Mouse (Mus musculus) A20 (cell line): ENCODE measurements around the gene Kdelr3.
A peak's percentile ranks its signal among the peaks of the same experiment; 100 is the strongest.

ENCODE experiments used
- DNase-seq: peaks from one replicate; pipeline ENCODE4 v3.0.0-alpha.2; 2011; ENCODE audit warnings: low read depth, low spot score

Gene Kdelr3

DNA sequence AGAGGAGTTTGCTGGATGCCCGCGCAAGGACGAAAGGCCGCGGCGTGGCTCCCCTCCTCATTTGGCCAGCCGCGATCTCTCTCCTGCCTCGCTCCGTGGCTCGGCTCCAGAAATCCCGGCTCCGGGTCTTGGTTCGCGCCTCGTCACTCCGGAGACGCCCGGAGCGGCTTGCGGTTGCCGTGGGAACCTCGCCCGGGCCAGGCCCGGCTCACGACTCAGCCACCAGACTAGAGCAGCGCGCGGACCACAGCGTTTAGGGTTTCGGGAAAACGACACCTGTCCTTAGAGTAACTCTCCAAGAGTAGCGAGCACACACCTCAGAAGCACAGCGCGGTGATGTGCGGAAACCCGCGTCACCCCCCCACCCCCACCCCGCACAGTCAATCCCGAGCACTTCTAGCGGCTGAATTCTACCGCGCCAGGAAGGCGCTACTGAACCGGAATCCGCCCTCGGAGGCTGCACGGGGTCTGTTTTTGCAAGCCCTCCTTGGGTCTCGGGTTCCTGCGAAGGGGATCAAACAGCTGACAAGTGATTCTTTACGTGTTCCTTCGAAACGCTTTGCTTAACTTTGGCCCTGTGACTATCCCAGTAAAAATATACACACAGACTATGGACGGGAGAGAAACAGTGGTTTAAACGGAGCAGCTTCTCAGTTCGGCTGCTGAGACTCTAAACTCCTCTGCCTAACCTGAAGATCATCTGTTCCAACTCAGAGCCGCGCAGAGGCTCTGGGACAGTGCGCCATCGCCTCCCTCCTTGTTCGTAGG lies 4.5 kb upstream of the Kdelr3 start:
- DNase-seq, result no peak

DNA sequence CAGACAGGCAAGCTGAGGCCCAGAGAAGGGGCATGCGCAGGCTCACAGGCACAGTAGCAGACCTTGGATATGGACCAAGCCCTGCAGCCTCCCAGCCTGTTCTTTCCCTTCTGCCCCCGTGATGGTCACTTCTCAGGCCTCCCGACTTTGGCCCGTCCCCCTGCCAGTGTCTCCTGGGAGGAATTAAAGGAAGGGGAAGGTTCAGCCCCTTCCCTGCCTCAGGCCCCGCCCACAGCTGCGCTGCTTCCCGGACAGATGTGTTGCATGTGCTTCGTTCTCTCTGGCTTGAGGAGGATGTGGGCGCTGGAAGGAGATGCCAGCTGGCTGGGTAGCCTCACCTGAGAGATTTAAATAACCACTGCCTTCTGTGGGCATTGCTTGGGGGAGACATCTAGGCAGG lies 2.3 kb upstream of the Kdelr3 start:
- DNase-seq, result no peak

DNA sequence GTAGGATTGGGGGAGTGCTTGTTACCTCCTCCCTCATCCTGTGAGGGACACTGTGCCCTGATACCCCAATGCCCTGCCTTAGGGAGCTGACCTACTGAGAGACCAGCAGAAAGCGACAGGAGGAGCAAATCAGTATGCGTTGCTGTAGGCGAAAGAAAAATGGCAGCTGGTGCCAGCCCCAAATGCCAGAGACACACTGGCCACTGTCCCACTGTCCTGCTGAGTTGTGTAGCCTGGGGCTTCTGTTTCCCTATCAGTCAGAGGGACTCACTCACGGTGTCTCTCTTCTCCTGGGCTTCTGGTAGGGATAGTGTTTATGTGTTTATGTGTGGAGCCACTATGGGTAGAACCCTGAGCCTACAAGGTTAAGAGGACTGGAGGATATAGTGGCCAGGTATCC lies 1.5 kb downstream of the Kdelr3 start:
- DNase-seq, result no peak

- no peak for DNase-seq
Measured at GRCm38 (mm10) chr15:79518571-79518970, 2.4 kb downstream of the Kdelr3 start.

DNA sequence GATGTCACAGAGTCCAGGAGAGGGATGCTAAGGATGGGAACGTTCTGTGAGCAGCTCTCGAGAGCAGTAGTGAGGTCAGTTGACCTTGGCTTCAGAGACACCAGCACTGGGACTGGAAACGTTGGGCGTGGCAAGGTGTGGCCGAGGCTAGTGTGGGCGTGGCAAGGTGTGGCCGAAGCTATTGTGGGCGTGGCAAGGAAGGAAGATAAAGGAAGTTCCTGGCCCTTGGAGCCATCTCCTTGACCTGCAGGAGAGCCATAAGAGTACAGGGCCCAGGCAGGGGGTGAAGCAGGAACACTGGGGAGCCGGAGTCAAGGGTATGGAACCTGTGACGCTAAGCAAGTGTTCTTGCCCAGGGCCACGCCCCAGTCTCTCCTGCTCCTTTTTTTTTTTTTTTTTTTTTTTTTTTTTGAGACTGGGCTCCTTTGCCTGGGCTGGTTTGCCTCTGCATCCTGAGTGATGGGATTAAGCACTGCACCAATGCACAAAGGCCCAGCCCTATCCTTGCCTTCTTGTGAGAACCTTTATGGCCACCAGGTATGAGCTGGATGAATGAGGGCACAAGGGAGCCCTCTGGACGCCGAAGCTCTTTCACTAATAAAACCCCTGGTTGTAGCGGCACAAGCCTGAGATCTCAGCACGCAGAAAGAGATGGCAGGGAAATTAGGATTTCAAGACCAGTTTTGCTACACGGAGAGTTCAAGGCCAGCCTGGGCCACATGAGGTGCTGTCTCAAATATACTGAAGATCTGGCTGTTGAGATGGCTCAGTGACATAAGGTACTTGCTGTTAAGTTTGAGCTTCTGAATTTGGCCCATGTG lies 3.4 kb downstream of the Kdelr3 start:
- DNase-seq, result peak; percentile 24

DNA sequence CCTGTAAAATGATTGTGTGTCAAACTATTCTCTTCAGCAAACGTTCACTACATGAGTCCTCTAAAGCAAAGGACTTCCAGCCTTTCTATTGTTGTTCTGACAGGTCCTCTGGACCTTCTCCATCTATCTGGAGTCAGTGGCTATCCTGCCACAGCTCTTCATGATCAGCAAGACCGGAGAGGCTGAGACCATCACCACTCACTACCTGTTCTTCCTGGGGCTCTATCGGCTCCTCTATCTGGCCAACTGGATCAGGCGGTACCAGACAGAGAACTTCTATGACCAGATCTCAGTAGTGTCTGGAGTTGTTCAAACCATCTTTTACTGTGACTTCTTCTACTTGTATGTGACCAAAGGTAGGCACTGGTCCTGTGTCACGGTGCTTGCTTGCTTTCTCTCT lies 9.4 kb downstream of the Kdelr3 start:
- peak; percentile 20 for DNase-seq

DNA sequence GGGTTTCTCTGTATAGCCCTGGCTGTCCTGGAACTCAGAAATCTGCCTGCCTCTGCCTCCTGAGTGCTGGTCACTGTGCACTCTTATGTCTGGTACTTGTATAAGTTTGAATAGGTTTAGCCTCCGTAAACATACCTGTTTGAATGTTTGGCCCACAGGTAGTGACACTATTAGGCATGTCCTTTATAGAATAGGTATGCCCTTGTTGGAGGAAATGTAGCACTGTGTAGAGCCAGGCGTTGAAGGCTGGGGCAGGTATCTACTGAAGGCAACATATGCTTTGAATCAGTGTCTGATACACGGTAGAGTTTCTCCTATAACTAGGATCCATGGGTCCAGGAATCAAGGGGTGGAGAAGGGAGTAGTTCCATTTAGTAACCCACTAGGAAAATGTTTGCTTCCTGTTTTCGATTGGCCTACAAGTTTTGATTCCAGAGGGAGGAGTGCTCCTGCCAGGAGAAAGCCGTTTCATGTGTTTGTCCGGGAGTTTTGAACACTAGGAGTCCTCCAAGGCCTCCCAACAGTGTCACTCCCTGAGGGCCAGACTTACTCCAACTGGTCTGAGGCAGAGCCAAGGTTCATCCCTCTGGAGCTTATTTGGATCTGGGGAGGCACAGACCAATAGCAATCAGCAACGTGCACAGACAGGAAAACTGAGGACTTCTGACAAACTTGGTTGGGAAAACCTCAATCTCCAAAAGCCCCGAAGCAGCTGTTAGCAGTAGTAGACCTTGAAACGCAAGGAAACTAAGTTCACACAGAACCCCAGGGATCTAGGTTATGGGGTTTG lies 10.0 kb downstream of the Kdelr3 start:
- peak; percentile 16 for DNase-seq

DNA sequence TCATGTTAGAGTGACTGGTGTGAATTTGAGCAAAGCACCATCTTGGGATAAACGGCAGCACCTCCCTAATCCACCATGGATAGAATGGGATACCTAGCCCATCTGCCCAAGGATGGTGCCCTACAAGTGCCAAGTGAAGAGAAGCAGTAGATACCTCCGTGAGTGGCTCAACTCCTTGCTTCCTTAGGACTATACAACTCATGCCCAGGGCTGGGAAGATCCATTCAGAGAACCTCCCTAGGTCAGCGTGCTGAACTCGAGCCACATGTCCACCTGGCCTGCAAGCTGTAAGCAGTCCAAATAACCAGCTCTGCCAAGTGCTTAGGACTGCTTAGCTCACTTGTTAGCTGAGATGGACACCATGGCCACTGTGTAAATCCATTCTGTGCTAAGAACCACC lies 11.0 kb downstream of the Kdelr3 start:
- no peak for DNase-seq

GRCm38 (mm10) chr15:79527991-79528639 lies 11.9 kb downstream of the Kdelr3 start:
- no peak for DNase-seq

GRCm38 (mm10) chr15:79529935-79530334 lies 13.7 kb downstream of the Kdelr3 start:
- DNase-seq, result no peak

- no peak for DNase-seq
Measured at GRCm38 (mm10) chr15:79533796-79534195, 17.6 kb downstream of the Kdelr3 start.

- DNase-seq, result no peak
Measured at GRCm38 (mm10) chr15:79543968-79544367, 27.8 kb downstream of the Kdelr3 start.

DNA sequence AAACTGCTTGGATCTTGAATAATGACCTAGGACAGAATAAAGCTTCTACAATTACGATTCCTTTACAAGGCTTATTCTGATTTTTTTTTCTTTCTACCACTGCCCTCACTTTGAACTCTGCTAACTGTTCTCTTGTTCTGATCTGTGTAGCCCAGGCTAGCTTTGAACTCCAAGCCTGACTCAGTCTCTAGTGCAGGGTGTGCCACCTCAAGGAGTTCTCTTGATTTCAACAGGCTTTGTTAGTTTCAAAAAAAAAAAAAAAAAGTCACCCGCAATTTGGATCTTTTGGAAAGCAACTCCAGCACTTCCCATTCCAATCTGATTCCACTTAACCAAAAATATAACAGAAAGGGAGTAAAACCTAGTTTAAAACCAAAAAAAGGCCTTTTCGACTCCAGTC lies 29.3 kb downstream of the Kdelr3 start:
- DNase-seq, result no peak

- no peak for DNase-seq
Measured at GRCm38 (mm10) chr15:79545921-79546399, 29.7 kb downstream of the Kdelr3 start.

GRCm38 (mm10) chr15:79546410-79547288 lies 30.4 kb downstream of the Kdelr3 start, which contains the start of gene Ddx17:
Gene Ddx17, minus strand, starts transcription at chr15:79546741.
- DNase-seq, result peak; percentile 95

- no peak for DNase-seq
Measured at GRCm38 (mm10) chr15:79547289-79547820, 31.1 kb downstream of the Kdelr3 start.

- DNase-seq, result no peak
Measured at GRCm38 (mm10) chr15:79548226-79548625, 32.0 kb downstream of the Kdelr3 start.

GRCm38 (mm10) chr15:79552566-79552965 lies 36.4 kb downstream of the Kdelr3 start:
- DNase-seq, result no peak

DNA sequence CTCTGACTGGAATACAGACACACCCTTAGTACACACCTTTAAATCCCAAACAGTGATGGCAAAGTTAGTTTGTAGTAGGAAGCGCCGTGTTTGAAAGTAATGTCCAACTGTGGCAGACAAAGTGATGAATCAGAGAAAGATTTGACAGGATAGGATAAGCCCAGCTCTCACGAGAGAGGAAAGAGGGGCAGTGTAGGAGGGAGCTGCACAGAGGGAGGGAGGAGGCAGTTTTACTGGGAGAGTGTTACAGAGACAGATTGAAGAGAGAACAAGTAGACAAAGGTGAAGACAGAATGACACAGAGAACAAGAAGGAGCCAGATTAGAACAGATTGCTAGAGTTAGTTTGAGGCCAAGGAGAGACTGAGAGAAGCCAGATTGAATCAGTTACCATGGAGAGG lies 43.4 kb downstream of the Kdelr3 start:
- no peak for DNase-seq

DNA sequence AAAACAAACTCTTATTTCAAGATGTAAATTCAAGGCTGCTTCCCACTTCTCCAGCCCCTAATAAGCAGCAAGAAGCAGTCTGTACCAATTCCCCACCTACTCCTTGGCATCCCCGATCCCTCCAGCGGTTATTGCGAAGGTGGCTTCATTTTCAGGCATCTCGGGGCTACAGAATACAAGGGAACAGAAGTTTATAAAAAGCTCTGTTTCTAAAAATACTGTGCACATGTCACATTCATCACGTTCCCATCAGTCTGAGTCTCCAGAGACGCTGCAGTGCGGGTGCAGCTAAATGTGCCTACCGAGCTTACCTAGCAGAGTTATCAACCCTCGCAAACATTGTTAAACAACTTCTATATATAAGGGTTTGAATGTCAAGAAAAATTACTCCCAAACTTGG lies 46.2 kb downstream of the Kdelr3 start:
- no peak for DNase-seq
